Mouse (Mus musculus): ENCODE data around the gene Arvcf.

- TF ChIP-seq EP300 (IDR thresholded peaks at IDR 0.05; ENCODE audit: insufficient read depth, low read depth, low read length) = no peak
- TF ChIP-seq CTCF (IDR thresholded peaks at IDR 0.05) = no peak
- no peak for TF ChIP-seq POLR2A (IDR thresholded peaks at IDR 0.05; ENCODE audit: insufficient read depth, low read depth, low read length)
Observed at GRCm38 (mm10) chr16:18323460-18323859, 24.5 kb upstream of the Arvcf start.
